Mouse (Mus musculus) liver, embryonic 16.5 days (tissue): ENCODE results near the gene Slc35f3. TPM values are rescaled to one million over a fixed set of nuclear protein-coding genes. Genes with fewer than 3 reads are reported as not detected.

Experiments used
- ATAC-seq: fragments of 200-750 bp; cut with Nextera tagmentation; 2 replicates; pipeline ENCODE4 v1.8.0; 2017; ENCODE audit warnings: low read depth, mild to moderate bottlenecking, moderate number of reproducible peaks, moderate library complexity
- H3K27ac ChIP-seq: fragments of 300-500 bp; sonication (generic); 2 replicates; pipeline ENCODE4 v1.5.1; 2014; ENCODE audit warnings: mild to moderate bottlenecking, low read length
- H3K27me3 ChIP-seq: fragments of 300-500 bp; sonication (generic); 2 replicates; pipeline ENCODE4 v1.6.1; 2014; ENCODE audit warnings: low read depth, low read length, mixed read lengths; ENCODE audit not compliant: control insufficient read depth, insufficient read depth
- H3K36me3 ChIP-seq: fragments of 300-500 bp; sonication (generic); 2 replicates; pipeline ENCODE4 v1.6.1; 2014; ENCODE audit warnings: mild to moderate bottlenecking; ENCODE audit not compliant: control insufficient read depth, insufficient read depth
- H3K4me1 ChIP-seq: fragments of 300-500 bp; sonication (generic); 2 replicates; pipeline ENCODE4 v1.6.1; 2014; ENCODE audit warnings: low read depth, low read length, mixed read lengths; ENCODE audit not compliant: control insufficient read depth
- H3K4me2 ChIP-seq: fragments of 300-500 bp; sonication (generic); 2 replicates; pipeline ENCODE4 v1.6.1; 2014; ENCODE audit warnings: low read depth, low read length, mixed read lengths
- H3K4me3 ChIP-seq: fragments of 300-500 bp; sonication (generic); 2 replicates; pipeline ENCODE4 v1.5.1; 2014; ENCODE audit warnings: low read depth, mild to moderate bottlenecking, low read length
- H3K9ac ChIP-seq: fragments of 300-500 bp; sonication (generic); 2 replicates; pipeline ENCODE4 v1.6.1; 2014; ENCODE audit warnings: low read depth, low read length
- H3K9me3 ChIP-seq: fragments of 300-500 bp; sonication (generic); replicated peaks from 2 replicates; pipeline ENCODE4 v1.6.1; 2016; ENCODE audit warnings: low read length; ENCODE audit not compliant: control insufficient read depth
- WGBS: fragments of 180-500 bp; shearing (Covaris S2); extraction: QIAGEN DNeasy Blood & Tissue Kit; methylation state at CpG from one replicate; pipeline ENCODE4 v1.1.7; 2014; ENCODE audit not compliant: insufficient replicate concordance; 5-methylcytosine and 5-hydroxymethylcytosine counted together
- polyA plus RNA-seq: library from polyadenylated mRNA; unstranded; fragments of >200 nt; fragmentation: Nextera tagmentation; extraction: Ambion mirVana; gene quantifications from 2 replicates; pipeline ENCODE4 v1.2.1, GENCODE M21; 2015

The Slc35f3 gene
- polyA plus RNA-seq, 1 experiment from 2014 or later = not detected

- H3K9me3 ChIP-seq = no peaks in the 10 kb centered on the region
Measured at GRCm38 (mm10) chr8:126433827-126434226, 135.5 kb downstream of the Slc35f3 start.

DNA sequence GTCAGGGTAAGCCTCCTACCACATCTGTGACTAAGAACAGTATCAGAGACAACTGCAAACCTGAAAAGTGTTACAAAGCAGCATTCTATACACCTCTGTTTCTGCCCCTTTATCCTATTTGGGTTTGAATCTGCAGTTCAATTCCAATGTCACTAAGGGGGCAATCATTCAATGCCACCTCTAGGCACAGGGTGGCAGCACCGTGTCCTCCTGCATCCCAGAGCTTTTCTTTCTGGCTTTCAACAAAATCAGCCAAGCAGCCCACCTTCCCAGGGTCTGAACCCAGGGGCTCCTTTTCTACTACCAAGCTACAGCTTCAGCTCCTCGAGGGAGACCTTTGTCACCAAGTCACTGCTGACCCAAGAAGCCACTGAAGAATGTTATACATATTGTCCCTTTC lies 140.6 kb downstream of the Slc35f3 start:
- Histone ChIP-seq H3K27me3 (no peaks in the 10 kb centered on the region), H3K9me3 (no peaks in the 10 kb centered on the region), H3K27ac (no peak overlapping the region), H3K4me3 (no peak overlapping the region), H3K4me2 (no peak overlapping the region), H3K4me1 (no peaks in the 10 kb centered on the region), H3K36me3 (peaks cover 6% of the 10 kb centered on the region), H3K9ac (no peak overlapping the region)
- ATAC-seq = no peak
- WGBS = 64% methylated on average over 2 of the region's 2 CpGs

More at GRCm38 (mm10) chr8:126433827-126434226, 135.5 kb downstream of the Slc35f3 start:
- Histone ChIP-seq H3K27me3 (no peaks in the 10 kb centered on the region), H3K4me2 (no peak overlapping the region), H3K36me3 (peaks cover 9% of the 10 kb centered on the region), H3K4me3 (no peak overlapping the region), H3K27ac (no peak overlapping the region), H3K4me1 (no peaks in the 10 kb centered on the region), H3K9ac (no peak overlapping the region)
- no peak for ATAC-seq
- WGBS = 75% methylated on average over 7 of the region's 7 CpGs

Other genes starting within 250 kb of the Slc35f3 start
- 31.8 and 35.5 TPM in 2 replicates for gene Coa6, start 124.0 kb downstream of the Slc35f3 start, polyA plus RNA-seq
- 1.1 and 1.3 TPM in 2 replicates for gene Tarbp1, start 176.5 kb downstream of the Slc35f3 start, polyA plus RNA-seq